Mouse (Mus musculus) heart, embryonic 14.5 days (tissue): Measurements from ENCODE around the gene Ash1l. TPM values are rescaled to one million over a fixed set of nuclear protein-coding genes. Genes with fewer than 3 reads are reported as not detected.
"Not testable (repeated sequence)": the region's sequence is repeated elsewhere in the genome, so short reads cannot be mapped to it uniquely, and the experiment has no call there.

ENCODE experiments used
- ATAC-seq: fragments of 200-750 bp; cut with Nextera tagmentation; 2 replicates; pipeline ENCODE4 v1.8.0; 2017; ENCODE audit warnings: low read depth, moderate TSS enrichment; ENCODE audit not compliant: insufficient number of reproducible peaks, insufficient read depth, low FRiP score
- H3K27ac ChIP-seq, 2 experiments: fragments of 200-500 bp in 1 of 2; fragments of 300-500 bp in 1 of 2; sonication (generic) in 1 of 2; replicated peaks in 1 of 2; 2 replicates each; pipeline ENCODE4 v1.5.1; 2012 to 2014; ENCODE audit warnings: low read depth in 2 of 2, low read length in 2 of 2, control low read depth in 1 of 2, mild to moderate bottlenecking in 1 of 2, mixed read lengths in 1 of 2; ENCODE audit not compliant: control insufficient read depth in 1 of 2, insufficient read depth in 1 of 2
- H3K27me3 ChIP-seq: fragments of 300-500 bp; sonication (generic); 2 replicates; pipeline ENCODE4 v1.6.1; 2014; ENCODE audit warnings: mild to moderate bottlenecking, low read length, control low read depth; ENCODE audit not compliant: control insufficient read depth, insufficient read depth
- H3K36me3 ChIP-seq: fragments of 300-500 bp; sonication (generic); 2 replicates; pipeline ENCODE4 v1.6.1; 2014; ENCODE audit warnings: mild to moderate bottlenecking, control low read depth, low read length, mixed read lengths; ENCODE audit not compliant: control insufficient read depth, insufficient read depth
- H3K4me1 ChIP-seq, 2 experiments: fragments of 200-500 bp in 1 of 2; fragments of 300-500 bp in 1 of 2; sonication (generic) in 1 of 2; 2 replicates each; pipeline ENCODE4 v1.6.1; 2012 to 2014; ENCODE audit warnings: low read length in 2 of 2, control low read depth in 1 of 2, mixed read lengths in 1 of 2; ENCODE audit not compliant: control insufficient read depth in 2 of 2, insufficient read depth in 2 of 2
- H3K4me2 ChIP-seq: fragments of 300-500 bp; sonication (generic); 2 replicates; pipeline ENCODE4 v1.6.1; 2014; ENCODE audit warnings: mild to moderate bottlenecking, low read length
- H3K4me3 ChIP-seq, 2 experiments: fragments of 200-500 bp in 1 of 2; fragments of 300-500 bp in 1 of 2; sonication (generic) in 1 of 2; 2 replicates each; pipeline ENCODE4 v1.5.1; 2012 to 2014; ENCODE audit warnings: low read length in 2 of 2, mild to moderate bottlenecking in 2 of 2, control low read depth in 1 of 2, low read depth in 1 of 2, moderate library complexity in 1 of 2; ENCODE audit not compliant: control insufficient read depth in 1 of 2, insufficient read depth in 1 of 2
- H3K9ac ChIP-seq: fragments of 300-500 bp; sonication (generic); 2 replicates; pipeline ENCODE4 v1.6.1; 2014; ENCODE audit warnings: mild to moderate bottlenecking, low read length
- H3K9me3 ChIP-seq: fragments of 300-500 bp; sonication (generic); 2 replicates; pipeline ENCODE4 v1.6.1; 2016; ENCODE audit warnings: low read length, control low read depth; ENCODE audit not compliant: control insufficient read depth
- WGBS: fragments of 180-500 bp; shearing (Covaris S2); extraction: QIAGEN DNeasy Blood & Tissue Kit; methylation state at CpG from one replicate; pipeline ENCODE4 v1.1.7; 2014; 5-methylcytosine and 5-hydroxymethylcytosine counted together
- polyA plus RNA-seq: library from polyadenylated mRNA; unstranded; fragments of >200 nt; fragmentation: Nextera tagmentation; extraction: Ambion mirVana; gene quantifications from 2 replicates; pipeline ENCODE4 v1.2.1, GENCODE M21; 2014

Gene Ash1l
- polyA plus RNA-seq, 1 experiment from 2014 or later = 16.8 TPM

DNA sequence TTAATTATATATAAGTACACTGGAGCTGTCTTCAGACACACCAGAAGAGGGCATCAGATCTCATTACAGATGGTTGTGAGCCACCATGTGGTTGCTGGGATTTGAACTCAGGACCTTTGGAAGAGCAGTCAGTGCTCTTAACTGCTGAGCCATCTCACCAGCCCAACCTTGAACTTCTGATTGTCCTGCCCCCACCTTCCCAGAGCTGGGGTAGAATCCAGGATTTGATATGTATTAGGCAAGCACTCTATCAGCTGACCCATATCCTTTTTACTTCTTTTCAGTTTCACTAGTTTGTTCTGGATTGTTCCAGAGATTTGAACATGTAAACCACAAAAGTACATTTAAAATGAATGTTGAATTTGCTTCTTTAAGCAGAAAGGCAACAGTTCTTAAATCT, 12.8 kb downstream of the Ash1l start:
- not testable (repeated sequence) for H3K9ac ChIP-seq, H3K27me3 ChIP-seq, H3K4me2 ChIP-seq, H3K4me3 ChIP-seq, H3K27ac ChIP-seq, ATAC-seq, H3K4me1 ChIP-seq, H3K9me3 ChIP-seq
- peaks cover 21% of the 10 kb centered on the region for H3K36me3 ChIP-seq

DNA sequence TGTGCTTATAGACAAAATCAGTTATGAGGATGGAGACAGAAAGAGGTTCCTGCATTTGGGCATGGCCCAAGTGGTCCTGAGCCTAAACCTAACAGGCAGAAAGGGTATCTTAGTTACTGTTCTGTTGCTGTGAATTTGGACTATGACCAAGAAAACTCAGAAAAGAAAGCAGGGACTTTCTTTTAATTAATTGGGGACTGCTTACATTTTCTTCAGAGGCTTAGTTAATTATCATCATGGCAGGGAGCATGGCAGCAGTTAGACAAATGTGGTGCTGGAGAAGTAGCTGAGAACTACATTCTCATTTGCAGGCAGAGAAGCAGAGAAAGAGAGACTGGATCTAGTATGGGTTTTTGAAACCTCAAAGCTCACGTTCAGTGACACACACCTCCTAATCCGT, 24.6 kb downstream of the Ash1l start:
- H3K9ac ChIP-seq = no peak overlapping the region
- H3K27me3 ChIP-seq = no peaks in the 10 kb centered on the region
- H3K4me1 ChIP-seq = no peaks in the 10 kb centered on the region
- no peak for ATAC-seq
- H3K27ac ChIP-seq = no peak overlapping the region
- H3K9me3 ChIP-seq = peaks cover 3% of the 10 kb centered on the region; the same call in 1 of the 2 replicates
- 78% methylated on average over 2 of the region's 2 CpGs for WGBS
- no peaks in the 10 kb centered on the region for H3K36me3 ChIP-seq
- H3K4me3 ChIP-seq = no peak overlapping the region
- no peak overlapping the region for H3K4me2 ChIP-seq

DNA sequence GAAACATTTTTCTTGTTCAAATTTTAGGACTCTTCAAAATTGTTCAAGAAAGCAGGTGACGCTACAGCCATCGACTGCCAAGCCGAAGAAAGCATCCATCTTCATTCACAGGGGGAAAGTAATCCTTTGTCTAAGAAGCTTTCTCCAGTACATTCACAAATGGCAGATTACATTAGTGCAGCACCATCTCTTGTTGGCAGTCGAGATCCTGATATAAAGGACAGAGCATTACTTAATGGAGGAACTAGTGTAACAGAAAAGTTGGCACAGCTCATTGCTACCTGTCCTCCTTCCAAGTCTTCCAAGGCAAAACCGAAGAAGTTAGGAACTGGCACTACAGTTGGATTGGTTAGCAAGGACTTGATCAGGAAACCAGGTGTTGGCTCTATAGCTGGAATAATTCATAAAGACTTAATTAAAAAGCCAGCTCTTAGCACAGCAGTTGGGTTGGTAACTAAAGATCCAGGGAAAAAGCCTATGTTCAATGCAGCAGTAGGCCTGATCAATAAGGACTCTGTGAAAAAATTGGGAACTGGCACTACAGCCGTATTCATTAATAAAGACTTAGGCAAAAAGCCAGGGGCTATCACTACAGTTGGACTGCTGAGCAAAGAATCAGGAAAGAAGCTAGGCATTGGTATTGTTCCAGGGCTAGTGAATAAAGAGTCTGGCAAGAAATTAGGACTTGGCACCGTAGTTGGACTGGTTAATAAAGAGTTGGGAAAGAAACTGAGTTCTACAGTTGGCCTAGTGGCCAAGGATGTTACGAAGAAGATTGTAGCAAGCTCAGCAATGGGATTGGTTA, 31.0 kb downstream of the Ash1l start:
- Histone ChIP-seq H3K9ac (no peak overlapping the region), H3K9me3 (peaks cover 3% of the 10 kb centered on the region; the same call in 1 of the 2 replicates), H3K4me1 (no peaks in the 10 kb centered on the region), H3K27ac (no peak overlapping the region), H3K27me3 (no peaks in the 10 kb centered on the region), H3K4me3 (no peak overlapping the region), H3K36me3 (peaks cover 53% of the 10 kb centered on the region), H3K4me2 (no peak overlapping the region)
- no peak for ATAC-seq
- 93% methylated on average over 8 of the region's 8 CpGs for WGBS

DNA sequence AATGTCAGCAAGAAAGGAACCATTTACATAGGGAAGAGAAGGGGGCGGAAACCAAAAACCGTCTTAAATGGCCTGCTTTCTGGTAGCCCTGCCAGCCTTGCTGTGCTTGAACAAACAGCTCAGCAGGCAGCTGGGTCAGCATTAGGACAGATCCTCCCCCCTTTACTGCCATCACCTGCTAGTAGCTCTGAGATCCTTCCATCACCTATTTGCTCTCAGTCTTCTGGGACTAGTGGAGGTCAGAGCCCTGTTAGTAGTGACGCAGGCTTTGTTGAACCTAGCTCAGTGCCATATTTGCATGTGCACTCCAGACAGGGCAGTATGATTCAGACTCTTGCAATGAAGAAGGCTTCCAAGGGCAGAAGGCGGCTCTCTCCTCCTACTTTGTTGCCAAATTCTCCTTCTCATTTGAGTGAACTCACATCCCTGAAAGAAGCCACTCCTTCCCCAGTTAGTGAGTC, 33.5 kb downstream of the Ash1l start:
- Histone ChIP-seq H3K27me3 (no peaks in the 10 kb centered on the region), H3K9me3 (no peaks in the 10 kb centered on the region), H3K4me3 (no peak overlapping the region), H3K4me1 (no peaks in the 10 kb centered on the region), H3K9ac (no peak overlapping the region), H3K4me2 (no peak overlapping the region), H3K36me3 (peaks cover 60% of the 10 kb centered on the region), H3K27ac (no peak overlapping the region)
- WGBS = 84% methylated on average over 4 of the region's 4 CpGs
- ATAC-seq = no peak

DNA sequence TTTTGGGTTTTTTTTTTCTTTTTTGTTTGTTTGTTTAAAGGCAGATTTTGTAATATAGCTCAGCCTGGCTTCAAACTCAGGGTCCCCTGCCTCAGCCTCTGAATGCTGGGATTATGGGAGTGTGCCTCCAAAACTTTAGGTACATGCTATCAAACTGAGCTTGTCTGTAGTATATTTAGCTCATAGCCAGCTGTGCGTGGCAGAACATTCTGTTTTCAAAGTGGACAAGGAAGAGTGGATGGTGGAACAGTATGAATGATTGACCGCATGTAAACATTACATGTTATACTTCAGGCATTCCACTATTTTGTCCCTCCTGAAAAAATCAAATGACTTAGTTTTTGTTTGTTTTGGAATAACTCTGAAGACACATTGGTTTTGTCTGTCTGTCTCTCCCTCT, 42.4 kb downstream of the Ash1l start:
- no peak overlapping the region for H3K4me3 ChIP-seq
- WGBS = 53% methylated on average over 2 of the region's 2 CpGs
- H3K9ac ChIP-seq = no peak overlapping the region; the same call in 1 of the 2 replicates
- peak overlapping the region; percentile 12 to 38; a peak in 2 of 4 replicates for H3K27ac ChIP-seq
- H3K36me3 ChIP-seq = peaks cover 9% of the 10 kb centered on the region; the same call in 1 of the 2 replicates
- ATAC-seq = no peak
- no peaks in the 10 kb centered on the region for H3K27me3 ChIP-seq
- H3K4me2 ChIP-seq = no peak overlapping the region
- H3K4me1 ChIP-seq = peaks cover 0 to 14% of the 10 kb centered on the region in 2 experiments; a peak in 2 of 4 replicates
- no peaks in the 10 kb centered on the region for H3K9me3 ChIP-seq

DNA sequence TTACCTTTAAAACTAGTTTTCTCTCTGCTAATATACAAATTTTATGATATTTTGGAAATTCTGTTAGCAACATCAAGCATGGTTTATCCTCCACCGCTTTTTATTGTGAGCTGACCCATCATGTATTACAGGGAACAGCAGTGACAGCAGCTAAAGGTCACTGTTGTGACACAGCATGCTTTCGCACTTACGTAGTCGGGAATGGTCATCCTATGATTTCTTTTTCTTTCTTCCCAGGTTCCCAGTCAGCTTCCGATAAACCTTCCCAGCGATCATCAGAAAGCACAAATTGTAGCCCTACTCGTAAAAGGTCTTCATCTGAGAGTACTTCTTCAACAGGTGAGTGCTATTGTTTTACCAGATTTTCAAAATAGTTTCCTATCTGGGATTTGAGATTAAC, 51.1 kb downstream of the Ash1l start:
- peaks cover 61% of the 10 kb centered on the region for H3K36me3 ChIP-seq

DNA sequence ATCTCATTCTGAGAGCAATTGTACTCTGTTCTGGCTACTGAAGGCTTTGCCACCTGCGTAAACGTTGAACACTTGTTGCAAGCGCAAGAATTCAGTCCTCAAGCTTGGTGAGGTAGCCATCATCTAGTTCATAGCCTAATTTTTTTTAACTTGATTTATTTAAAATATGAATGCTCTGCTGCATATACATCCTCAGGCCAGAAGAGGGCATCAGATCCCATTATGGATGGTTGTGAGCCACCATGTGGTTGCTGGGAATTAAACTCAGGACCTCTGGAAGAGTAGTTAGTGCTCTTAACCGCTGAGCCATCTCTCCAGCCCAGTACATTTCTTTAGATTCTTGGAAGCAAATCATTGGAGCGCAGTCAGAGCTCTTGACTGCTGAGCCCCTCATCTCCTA, 80.5 kb downstream of the Ash1l start:
- not testable (repeated sequence) for H3K4me1 ChIP-seq, H3K27me3 ChIP-seq, H3K9me3 ChIP-seq, ATAC-seq, H3K27ac ChIP-seq, H3K9ac ChIP-seq, H3K4me2 ChIP-seq, H3K4me3 ChIP-seq
- H3K36me3 ChIP-seq = peaks cover 90% of the 10 kb centered on the region
- 90% methylated on average over 5 of the region's 5 CpGs for WGBS

More for the DNA sequence above, 51.1 kb downstream of the Ash1l start:
- H3K9ac ChIP-seq = no peak overlapping the region
- ATAC-seq = no peak
- no peak overlapping the region for H3K27ac ChIP-seq
- 92% methylated on average over 7 of the region's 7 CpGs for WGBS
- no peak overlapping the region for H3K4me2 ChIP-seq
- no peak overlapping the region for H3K4me3 ChIP-seq
- H3K4me1 ChIP-seq = no peaks in the 10 kb centered on the region
- no peaks in the 10 kb centered on the region for H3K9me3 ChIP-seq
- no peaks in the 10 kb centered on the region for H3K27me3 ChIP-seq

DNA sequence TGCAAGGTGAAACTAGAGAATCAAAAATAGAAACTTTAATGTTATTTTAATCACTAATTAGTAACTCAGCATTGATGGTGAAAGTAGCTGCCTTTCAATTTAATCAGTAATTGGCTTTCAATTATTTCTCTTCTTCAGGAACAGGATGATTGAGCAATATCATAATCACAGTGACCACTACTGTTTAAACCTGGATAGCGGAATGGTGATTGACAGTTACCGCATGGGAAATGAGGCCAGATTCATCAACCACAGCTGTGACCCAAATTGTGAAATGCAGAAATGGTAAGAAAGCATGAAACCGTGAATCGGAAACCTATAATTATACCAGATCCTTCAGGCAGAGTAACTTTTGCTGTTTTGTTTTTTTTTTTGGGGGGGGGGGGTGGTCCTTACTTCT, 92.9 kb downstream of the Ash1l start:
- Histone ChIP-seq H3K4me1 (no peaks in the 10 kb centered on the region), H3K36me3 (peaks cover 91% of the 10 kb centered on the region), H3K9me3 (no peaks in the 10 kb centered on the region), H3K27me3 (no peaks in the 10 kb centered on the region), H3K9ac (no peak overlapping the region), H3K4me3 (no peak overlapping the region), H3K4me2 (no peak overlapping the region), H3K27ac (no peak overlapping the region)
- ATAC-seq = no peak
- WGBS = 97% methylated on average over 4 of the region's 4 CpGs
